Mouse (Mus musculus): ENCODE data around the gene Ddx51. TPM values are rescaled to one million over a fixed set of nuclear protein-coding genes. Genes with fewer than 3 reads are reported as not detected.

Gene Ddx51
- 14.9 and 18.8 TPM in 2 replicates for polyA plus RNA-seq (2012)

DNA sequence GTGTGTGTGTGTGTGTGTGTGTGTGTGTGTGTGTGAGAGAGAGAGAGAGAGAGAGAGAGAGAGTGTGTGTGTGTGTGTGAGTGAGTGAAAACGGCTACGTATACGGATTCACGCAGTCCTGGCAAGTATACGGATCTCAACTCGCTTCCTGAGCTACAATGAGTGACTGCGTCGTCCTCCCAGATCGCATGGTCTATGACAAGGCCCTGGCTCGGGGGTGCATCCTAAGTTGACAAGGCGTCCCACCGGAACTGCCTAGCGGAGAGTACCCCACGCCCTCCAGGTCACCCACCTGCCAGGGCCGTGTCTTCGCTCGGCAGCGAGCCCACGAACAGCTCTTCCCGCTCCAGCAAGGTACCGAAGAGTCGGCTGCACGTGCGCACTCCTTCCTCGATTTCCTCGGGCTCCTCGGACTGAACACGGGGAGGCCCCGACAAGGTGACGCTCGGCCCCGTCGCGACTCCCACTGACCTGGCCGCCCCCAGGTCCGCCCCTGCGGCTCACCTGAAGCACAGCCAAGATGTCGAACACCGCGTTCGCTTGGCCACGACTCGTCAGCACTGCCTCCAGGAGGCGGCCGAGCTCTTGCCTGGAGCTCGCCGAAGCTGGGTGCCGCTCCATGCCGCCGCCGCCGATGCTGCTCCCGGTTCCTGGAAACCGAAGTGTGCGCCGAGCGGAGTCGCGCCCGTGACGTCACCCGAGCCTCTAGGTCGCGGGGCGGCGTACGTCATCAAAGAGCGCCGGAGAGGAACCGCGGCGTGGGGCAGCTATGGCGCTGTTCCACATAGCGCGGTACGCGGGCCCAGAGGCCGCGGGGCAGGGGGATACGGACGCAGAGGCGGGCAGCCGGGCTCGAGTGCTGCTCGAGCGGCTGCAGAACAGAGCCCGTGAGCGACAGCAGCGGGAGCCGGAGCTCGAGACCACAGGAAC lies at the start of gene Ddx51, which contains the start of gene Noc4l:
TSS of gene Ddx51 (plus strand) at position 733 of the 930 bp plus-strand sequence.
TSS of gene Noc4l (minus strand) at position 699 of the 930 bp plus-strand sequence.
- no peak for TF ChIP-seq GATA1 (IDR thresholded peaks at IDR 0.05; ENCODE audit: low read length)

DNA sequence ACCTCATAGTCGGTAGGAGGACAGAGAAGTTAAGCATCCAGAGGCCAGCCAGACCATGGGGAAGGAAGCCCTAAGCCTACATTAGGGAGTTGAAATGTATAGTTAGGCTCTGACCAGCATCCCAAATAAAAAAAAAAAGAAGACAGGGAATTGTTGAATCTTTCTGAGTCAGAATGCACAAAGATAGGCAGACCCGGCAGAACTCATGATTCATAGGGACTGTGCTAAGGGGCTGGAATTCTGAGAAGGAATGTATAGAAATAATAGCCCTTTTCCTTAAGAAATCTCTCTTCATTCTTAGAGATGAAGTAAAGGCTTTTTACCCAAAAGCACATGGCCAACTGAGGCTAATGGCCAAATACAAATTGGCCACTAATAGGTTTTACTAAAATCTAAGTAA lies 48.9 kb upstream of the Ddx51 start:
- TF ChIP-seq GATA1 (IDR thresholded peaks at IDR 0.05; ENCODE audit: low read length): no peak

DNA sequence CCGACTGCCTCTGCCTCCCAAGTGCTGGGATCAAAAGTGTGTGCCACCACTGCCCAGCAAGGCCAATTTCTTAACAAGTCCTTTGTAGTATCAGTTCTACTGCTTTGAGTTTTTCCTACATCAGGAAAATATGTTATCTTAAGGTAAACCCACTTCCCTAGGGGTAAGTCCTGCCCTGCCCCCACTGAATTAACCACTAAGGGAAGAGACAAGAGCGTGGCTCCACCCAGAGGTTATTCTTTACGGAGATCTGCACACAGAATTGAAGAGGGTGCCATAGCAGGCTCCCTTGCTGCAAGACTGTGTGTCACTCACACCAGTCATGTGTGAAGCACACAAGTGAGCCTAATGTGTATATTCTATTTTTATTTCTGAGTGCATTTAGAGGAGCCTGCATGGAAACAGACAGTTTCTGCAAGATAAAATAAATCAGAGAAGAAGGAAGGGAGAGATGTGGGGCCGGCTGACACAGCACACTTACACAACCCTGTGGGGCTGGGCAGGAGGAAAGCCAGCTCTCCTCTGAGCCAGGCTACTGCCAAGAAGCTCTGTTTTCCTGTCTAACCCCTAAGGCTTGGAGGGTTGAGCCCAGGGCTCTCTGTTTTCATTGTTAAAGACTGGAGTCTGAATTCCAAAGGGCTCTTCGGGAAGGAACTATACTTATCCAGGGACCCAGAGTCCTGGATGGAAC lies 47.6 kb upstream of the Ddx51 start:
- no peak for TF ChIP-seq GATA1 (IDR thresholded peaks at IDR 0.05; ENCODE audit: low read length)

DNA sequence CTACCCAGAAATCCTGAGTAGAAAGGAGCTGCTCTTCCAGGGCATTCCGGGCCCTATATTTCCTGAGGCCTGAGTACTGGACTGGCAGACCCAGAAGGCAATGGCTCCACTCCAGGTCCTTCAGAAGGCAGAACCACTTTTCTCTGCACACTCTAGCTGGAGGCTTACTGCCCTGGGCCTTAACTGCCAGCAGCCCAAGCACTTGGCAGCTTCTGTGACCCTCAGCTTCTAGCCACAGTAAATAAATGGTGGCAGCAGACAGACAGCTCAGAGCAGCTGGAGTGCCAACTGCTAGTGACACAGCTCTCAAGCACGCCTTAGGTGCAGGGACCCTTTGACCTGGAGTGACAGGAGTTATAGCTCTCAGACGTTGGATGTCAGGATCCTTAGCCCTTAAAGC lies 45.5 kb upstream of the Ddx51 start:
- TF ChIP-seq GATA1 (IDR thresholded peaks at IDR 0.05; ENCODE audit: low read length): no peak

DNA sequence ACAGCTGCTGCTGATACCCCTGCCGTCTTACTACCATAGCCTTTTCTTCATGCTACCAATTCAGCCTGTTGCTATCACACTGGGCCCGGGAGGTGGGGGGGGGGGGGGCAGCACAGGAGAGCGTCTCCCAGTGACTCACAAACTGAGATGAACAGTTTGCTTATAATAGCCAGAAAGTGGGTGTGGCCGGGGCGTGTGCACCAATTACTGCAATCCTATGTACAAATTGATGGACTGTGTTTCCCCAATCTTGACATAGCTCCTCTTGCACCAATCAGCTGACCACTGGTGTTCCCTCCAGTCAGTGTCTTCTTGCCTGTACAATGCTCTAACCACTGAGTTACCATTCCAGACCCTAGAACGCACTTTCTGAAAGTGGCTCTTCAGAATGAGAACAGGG lies 44.9 kb upstream of the Ddx51 start:
- TF ChIP-seq GATA1 (IDR thresholded peaks at IDR 0.05; ENCODE audit: low read length): no peak

DNA sequence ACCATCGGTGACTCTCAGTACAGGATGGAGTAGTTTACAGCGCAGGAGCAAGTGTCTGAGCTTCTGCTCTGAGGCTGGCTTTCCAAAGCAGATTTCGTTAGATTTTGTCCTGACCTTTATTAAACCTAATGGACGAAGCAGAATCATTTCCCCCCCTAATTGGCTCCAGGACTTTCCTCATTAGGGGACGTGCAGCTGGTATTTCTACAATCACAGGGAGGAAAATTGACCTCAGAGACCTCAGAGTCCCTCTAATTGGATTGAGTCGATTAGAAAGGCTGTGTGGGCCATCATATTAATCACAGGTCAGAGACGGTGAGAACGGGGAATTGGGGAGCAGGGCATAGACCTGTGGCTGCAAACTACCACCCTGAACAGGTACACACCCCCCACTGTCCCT lies 44.3 kb upstream of the Ddx51 start:
- TF ChIP-seq GATA1 (IDR thresholded peaks at IDR 0.05; ENCODE audit: low read length): no peak

DNA sequence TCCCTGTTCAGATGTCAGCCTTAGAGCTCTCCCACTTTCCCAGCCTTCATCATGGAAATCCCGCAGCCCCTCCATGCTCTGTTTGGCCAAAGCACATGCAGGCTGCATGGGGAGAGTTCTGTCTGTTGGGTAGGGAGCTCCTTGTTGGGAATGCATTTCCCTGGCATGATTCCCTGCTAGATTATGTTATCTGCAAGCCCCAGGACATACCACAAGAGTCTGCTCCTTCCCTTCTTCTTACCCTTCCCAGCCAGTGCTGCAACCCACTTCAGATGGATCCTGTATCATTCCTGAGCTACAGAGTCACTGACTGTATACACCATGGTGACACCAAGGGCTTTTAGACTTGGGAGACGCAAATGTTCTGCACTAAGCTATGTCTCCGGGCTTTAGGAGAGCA lies 43.8 kb upstream of the Ddx51 start:
- no peak for TF ChIP-seq GATA1 (IDR thresholded peaks at IDR 0.05; ENCODE audit: low read length)

DNA sequence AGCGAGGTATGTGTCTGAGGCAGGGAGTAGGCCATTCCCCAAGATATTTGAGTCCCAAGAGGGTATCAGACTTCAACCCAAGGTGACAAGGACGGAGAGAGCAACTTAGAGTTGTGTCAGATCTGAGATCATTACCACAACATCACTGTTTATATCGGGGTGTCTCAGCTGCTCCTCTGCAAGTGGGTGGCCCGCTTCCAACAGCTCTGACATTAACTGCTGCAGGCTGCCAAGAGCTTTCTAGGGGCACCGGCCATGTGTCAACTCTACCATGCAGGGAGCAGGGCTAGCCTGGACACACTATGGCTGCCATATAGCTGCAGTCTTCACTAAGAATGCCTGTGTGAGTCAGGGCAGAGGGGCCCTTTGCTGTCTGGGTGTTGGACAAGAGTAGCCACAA lies 43.4 kb upstream of the Ddx51 start:
- TF ChIP-seq GATA1 (IDR thresholded peaks at IDR 0.05; ENCODE audit: low read length): no peak

DNA sequence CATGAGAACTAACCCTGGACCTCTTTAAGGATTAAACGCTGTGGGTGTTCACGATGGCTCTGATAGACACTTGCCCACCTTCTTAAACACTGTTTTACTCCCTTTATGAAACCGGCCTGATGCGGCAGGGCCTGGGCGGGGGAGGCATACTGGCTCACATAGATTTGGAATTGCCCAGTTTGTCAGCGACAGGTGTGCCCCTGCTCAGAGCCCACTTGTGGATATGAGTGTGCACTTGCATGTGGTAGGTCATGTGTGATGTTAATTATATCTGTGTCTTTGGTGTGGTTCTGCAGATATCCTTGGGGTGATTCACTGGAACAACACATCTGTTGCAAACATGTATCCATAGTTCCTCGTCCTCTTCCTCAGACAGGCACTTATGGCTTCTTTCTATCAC lies 42.8 kb upstream of the Ddx51 start:
- no peak for TF ChIP-seq GATA1 (IDR thresholded peaks at IDR 0.05; ENCODE audit: low read length)

DNA sequence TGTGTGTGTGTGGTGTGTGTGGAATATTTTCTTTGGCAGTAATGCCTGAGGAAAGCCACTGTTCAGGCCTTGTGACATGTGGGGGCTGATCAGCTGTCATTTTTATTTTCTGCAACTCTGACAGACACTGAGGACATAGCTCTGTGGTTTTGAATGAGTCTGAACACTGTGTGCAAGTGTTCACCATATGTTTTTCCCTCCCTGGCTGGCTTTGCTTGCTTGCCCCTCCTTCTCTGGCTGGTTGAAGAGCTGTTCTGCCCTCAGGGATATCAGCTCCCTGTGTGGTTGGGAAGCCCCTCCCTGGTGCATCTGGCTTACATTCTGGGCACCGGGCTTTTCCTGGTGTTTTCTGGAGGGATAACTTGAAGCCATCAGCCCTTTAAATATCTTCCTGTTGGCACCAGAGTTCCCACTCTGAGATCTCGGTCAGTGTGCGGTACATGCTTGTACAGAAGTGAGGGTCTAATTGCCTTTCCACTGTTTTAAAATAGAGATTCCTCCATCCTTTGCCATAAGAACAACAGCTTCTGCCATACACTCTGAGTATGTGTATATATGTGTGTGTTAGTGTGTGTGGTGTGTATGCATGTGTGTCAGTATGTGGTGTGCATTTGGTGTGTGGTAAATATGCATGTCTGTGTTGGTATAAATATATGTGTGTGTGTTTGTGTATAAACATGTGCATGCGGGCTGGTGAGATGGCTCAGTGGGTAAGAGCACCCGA lies 41.7 kb upstream of the Ddx51 start:
- TF ChIP-seq GATA1 (IDR thresholded peaks at IDR 0.05; ENCODE audit: low read length): no peak

DNA sequence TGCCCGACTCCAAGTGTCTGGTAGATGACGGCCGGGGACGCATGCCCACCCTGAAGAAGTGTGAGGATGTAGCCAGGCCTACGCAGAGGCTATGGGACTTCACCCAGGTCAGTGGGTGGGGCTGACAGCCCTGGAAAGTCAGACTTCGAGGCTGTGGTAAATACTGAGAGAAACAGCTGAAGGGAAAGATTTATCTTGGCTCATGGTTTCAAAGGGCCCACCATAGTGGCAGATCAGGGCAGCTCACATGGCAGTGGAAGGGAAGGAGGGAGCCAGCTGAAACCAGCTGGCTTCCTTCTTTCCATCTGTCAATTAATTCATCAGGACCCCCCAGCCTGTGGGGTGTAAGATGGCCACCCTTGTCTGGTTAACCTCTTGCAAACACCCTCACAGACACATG lies 34.0 kb upstream of the Ddx51 start:
- no peak for TF ChIP-seq GATA1 (IDR thresholded peaks at IDR 0.05; ENCODE audit: low read length)

DNA sequence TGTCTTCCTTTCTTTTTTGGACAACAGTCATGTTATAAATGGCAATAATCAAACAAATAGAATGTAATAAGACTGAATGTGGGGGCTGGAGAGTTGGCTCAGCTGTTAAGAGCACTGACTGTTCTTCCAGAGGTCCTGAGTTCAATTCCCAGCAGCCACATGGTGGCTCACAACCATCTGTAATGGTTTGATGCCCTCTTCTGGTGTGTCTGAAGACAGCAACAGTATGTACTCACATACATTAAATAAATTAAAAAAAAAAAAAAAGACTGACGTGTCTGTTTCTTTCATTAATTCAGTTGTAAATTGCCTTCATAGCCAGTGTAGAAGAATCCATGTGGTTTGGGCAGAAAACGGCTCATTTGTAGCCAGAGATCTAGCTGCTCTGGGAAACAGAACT lies 28.9 kb upstream of the Ddx51 start:
- no peak for TF ChIP-seq GATA1 (IDR thresholded peaks at IDR 0.05; ENCODE audit: low read length)

DNA sequence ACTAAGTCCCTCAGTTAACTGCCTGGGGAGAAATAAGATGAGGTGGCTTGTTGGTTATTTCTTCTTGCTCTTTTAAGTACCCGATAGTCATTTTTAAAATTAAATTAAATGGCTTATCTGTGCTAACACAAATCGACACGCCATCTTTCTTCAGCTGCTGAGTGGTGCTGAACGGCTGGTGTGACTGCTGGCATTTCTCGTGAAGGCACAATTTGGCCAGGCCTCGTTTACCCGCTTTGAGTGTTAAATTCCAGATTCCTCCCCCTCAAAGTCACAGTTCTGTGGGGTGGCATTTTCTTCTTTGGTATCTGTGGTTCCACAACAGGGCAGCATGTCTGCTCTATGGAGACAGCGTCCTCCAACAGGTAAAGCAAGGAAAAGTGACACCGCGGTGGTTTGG lies 25.9 kb upstream of the Ddx51 start:
- no peak for TF ChIP-seq GATA1 (IDR thresholded peaks at IDR 0.05; ENCODE audit: low read length)

DNA sequence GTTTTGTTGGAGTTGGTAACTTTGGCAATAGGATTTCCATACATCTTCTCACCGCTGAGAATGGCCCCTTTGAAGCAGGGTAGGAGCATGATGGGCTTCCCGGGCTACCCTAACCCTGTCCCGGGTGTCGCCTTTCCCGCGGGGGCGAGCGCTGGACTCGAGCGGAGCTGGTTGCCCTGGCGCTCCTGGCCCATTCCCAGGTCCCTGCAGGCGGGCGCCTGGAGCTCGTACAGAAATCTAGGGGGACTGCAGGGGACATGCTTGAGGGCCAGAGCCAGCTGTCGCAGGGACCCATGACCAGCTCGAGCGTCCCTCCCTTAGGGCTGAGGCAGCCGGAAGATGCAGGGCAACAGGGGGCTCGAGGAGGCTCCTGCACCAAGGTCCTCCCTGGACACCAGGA lies 25.1 kb upstream of the Ddx51 start:
- TF ChIP-seq GATA1 (IDR thresholded peaks at IDR 0.05; ENCODE audit: low read length): no peak

DNA sequence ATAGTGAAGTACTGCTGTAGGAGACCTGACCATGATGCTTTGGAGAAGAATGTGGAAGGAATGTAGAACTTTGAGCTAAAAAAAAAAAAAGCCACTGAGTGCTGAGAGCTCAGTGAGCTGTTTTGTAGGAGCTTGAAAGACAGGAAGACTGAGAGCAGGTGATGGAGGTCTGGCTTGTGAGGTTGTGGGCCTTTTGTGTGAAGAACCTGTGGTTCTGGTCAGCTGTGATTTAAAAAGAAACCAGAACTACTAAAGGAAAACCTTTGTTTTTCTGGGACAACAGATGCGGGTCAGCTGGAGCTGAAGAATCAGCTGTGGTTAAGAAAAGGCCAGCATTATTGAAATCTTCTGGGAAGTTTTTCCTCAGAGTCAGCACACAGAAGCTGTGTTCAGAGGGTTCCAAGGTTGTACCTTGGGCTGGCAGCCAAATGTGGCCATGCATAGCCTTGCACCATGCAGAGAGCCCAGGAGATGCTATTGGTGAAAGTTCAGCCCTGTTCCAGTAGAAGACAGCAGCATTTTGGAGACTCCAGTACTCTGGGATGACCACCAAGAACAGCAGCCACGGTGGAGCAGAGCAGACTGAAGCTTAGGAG lies 23.6 kb upstream of the Ddx51 start:
- TF ChIP-seq GATA1 (IDR thresholded peaks at IDR 0.05; ENCODE audit: low read length): no peak
